Mouse (Mus musculus): ENCODE data around the gene Wrap53.
A peak's percentile ranks its signal among the peaks of the same experiment; 100 is the strongest.

GRCm38 (mm10) chr11:69546423-69547053, 33.5 kb downstream of the Wrap53 start:
- TF ChIP-seq CTCF (IDR thresholded peaks at IDR 0.05; ENCODE audit: low read depth, low read length) (peak; percentile 12; the same call in 1 of the 2 replicates), GATA1 (IDR thresholded peaks at IDR 0.05; ENCODE audit: borderline replicate concordance, low read length) (no peak), TAL1 (conservative IDR thresholded peaks at IDR 0.05; ENCODE audit: low read depth, low read length) (no peak), POLR2AphosphoS5 (IDR thresholded peaks at IDR 0.05; ENCODE audit: insufficient replicate concordance, low read depth, low read length) (no peak)
